Mouse (Mus musculus) kidney, postnatal 0 days (tissue): ENCODE data around the gene Vps4b. TPM values are rescaled to one million over a fixed set of nuclear protein-coding genes. Genes with fewer than 3 reads are reported as not detected.
A peak's percentile ranks its signal among the peaks of the same experiment; 100 is the strongest.

Experiments
- ATAC-seq: fragments of 200-750 bp; cut with Nextera tagmentation; replicated peaks from 2 replicates; pipeline ENCODE4 v1.8.0; 2017; ENCODE audit warnings: low read depth, moderate number of reproducible peaks, moderate TSS enrichment, moderate library complexity; ENCODE audit not compliant: low FRiP score
- DNase-seq: peaks from one replicate; pipeline ENCODE4 v3.0.0-alpha.2; 2016; ENCODE audit warnings: low spot score
- H3K27ac ChIP-seq: fragments of 300-500 bp; sonication (generic); 2 replicates; pipeline ENCODE4 v1.5.1; 2014; ENCODE audit warnings: mild to moderate bottlenecking
- H3K27me3 ChIP-seq: fragments of 300-500 bp; sonication (generic); 2 replicates; pipeline ENCODE4 v1.6.1; 2014; ENCODE audit warnings: low read length, mixed read lengths; ENCODE audit not compliant: insufficient read depth
- H3K36me3 ChIP-seq: fragments of 300-500 bp; sonication (generic); 2 replicates; pipeline ENCODE4 v1.6.1; 2014; ENCODE audit warnings: low read length, mixed read lengths; ENCODE audit not compliant: insufficient read depth
- H3K4me1 ChIP-seq: fragments of 300-500 bp; sonication (generic); replicated peaks from 2 replicates; pipeline ENCODE4 v1.6.1; 2014; ENCODE audit warnings: antibody characterized with exemption, low read length, mixed read lengths; ENCODE audit not compliant: insufficient read depth
- H3K4me2 ChIP-seq: fragments of 300-500 bp; sonication (generic); 2 replicates; pipeline ENCODE4 v1.6.1; 2014; ENCODE audit warnings: mild to moderate bottlenecking, low read length, moderate library complexity, mixed read lengths
- H3K4me3 ChIP-seq: fragments of 300-500 bp; sonication (generic); replicated peaks from 2 replicates; pipeline ENCODE4 v1.5.1; 2014; ENCODE audit warnings: low read depth, low read length
- H3K9ac ChIP-seq: fragments of 300-500 bp; sonication (generic); 2 replicates; pipeline ENCODE4 v1.6.1; 2014; ENCODE audit warnings: low read depth, low read length
- H3K9me3 ChIP-seq: fragments of 300-500 bp; sonication (generic); replicated peaks from 2 replicates; pipeline ENCODE4 v1.6.1; 2016; ENCODE audit warnings: low read length, inconsistent platforms, mixed read lengths
- CTCF ChIP-seq: IDR thresholded peaks from 2 replicates; pipeline ENCODE4 v1.5.1; 2016; ENCODE audit warnings: antibody characterized with exemption, low read depth, mild to moderate bottlenecking, moderate library complexity
- WGBS: fragments of 180-500 bp; shearing (Covaris S2); extraction: QIAGEN DNeasy Blood & Tissue Kit; methylation state at CpG from one replicate; pipeline ENCODE4 v1.1.7; 2014; 5-methylcytosine and 5-hydroxymethylcytosine counted together
- polyA plus RNA-seq: library from polyadenylated mRNA; unstranded; fragments of >200 nt; fragmentation: Nextera tagmentation; extraction: Ambion mirVana; gene quantifications from 2 replicates; pipeline ENCODE4 v1.2.1, GENCODE M21; 2015

Vps4b gene
- polyA plus RNA-seq, 1 experiment from 2014 or later = 67.3 TPM

- WGBS = 75% methylated on average over 3 of the region's 3 CpGs
- Histone ChIP-seq H3K4me3 (no peak overlapping the region), H3K27me3 (no peaks in the 10 kb centered on the region), H3K9me3 (no peaks in the 10 kb centered on the region), H3K27ac (no peak overlapping the region), H3K9ac (no peak overlapping the region), H3K4me1 (no peaks in the 10 kb centered on the region), H3K36me3 (no peaks in the 10 kb centered on the region), H3K4me2 (no peak overlapping the region)
- ATAC-seq = no peak
- TF ChIP-seq CTCF = peak; percentile 35; the same call in 1 of the 2 replicates
- DNase-seq = no peak
Measured at GRCm38 (mm10) chr1:106799931-106800330, 3.4 kb upstream of the Vps4b start.

- Histone ChIP-seq H3K36me3 (no peaks in the 10 kb centered on the region), H3K9ac (no peak overlapping the region), H3K4me3 (no peak overlapping the region), H3K9me3 (no peaks in the 10 kb centered on the region), H3K27me3 (no peaks in the 10 kb centered on the region), H3K4me2 (no peak overlapping the region), H3K27ac (no peak overlapping the region), H3K4me1 (0 out of 2 replicates have a peak, but pooled peaks cover 1% of the 10 kb centered on the region)
- 41% methylated on average over 1 of the region's 1 CpGs for WGBS
- ATAC-seq (no peak), DNase-seq (no peak)
- TF ChIP-seq CTCF = no peak
Measured at GRCm38 (mm10) chr1:106799406-106799805, 2.9 kb upstream of the Vps4b start.

GRCm38 (mm10) chr1:106796987-106797779, 655 bp upstream of the Vps4b start:
- no peaks in the 10 kb centered on the region for H3K9me3 ChIP-seq
- 0 out of 2 replicates have a peak, but pooled peaks cover 5% of the 10 kb centered on the region for H3K4me1 ChIP-seq
- peak overlapping the region; percentile 98; the same call in 1 of the 2 replicates for H3K9ac ChIP-seq
- no peaks in the 10 kb centered on the region for H3K36me3 ChIP-seq
- ATAC-seq (peak; percentile 43; the same call in 1 of the 2 replicates), DNase-seq (no peak)
- no peaks in the 10 kb centered on the region for H3K27me3 ChIP-seq
- peak overlapping the region; percentile 99 for H3K4me3 ChIP-seq
- TF ChIP-seq CTCF = no peak
- no peak overlapping the region for H3K27ac ChIP-seq
- WGBS = 61% methylated on average over 7 of the region's 7 CpGs
- H3K4me2 ChIP-seq = peak overlapping the region; percentile 69

- H3K27me3 ChIP-seq = no peaks in the 10 kb centered on the region
- H3K36me3 ChIP-seq = no peaks in the 10 kb centered on the region
- peak overlapping the region; percentile 99 for H3K4me3 ChIP-seq
- DNase-seq = peak; percentile 64
- H3K9ac ChIP-seq = peak overlapping the region; percentile 98
- WGBS = 1% methylated on average over 51 of the region's 51 CpGs
- H3K27ac ChIP-seq = peak overlapping the region; percentile 99
- 0 out of 2 replicates have a peak, but pooled peaks cover 5% of the 10 kb centered on the region for H3K4me1 ChIP-seq
- no peak for TF ChIP-seq CTCF
- ATAC-seq = peak; percentile 91
- H3K4me2 ChIP-seq = peak overlapping the region; percentile 69
- H3K9me3 ChIP-seq = no peaks in the 10 kb centered on the region
Measured at GRCm38 (mm10) chr1:106795634-106796541, 640 bp downstream of the Vps4b start.

- Histone ChIP-seq H3K36me3 (peaks cover 50% of the 10 kb centered on the region), H3K4me2 (no peak overlapping the region), H3K27ac (no peak overlapping the region), H3K27me3 (no peaks in the 10 kb centered on the region), H3K9me3 (no peaks in the 10 kb centered on the region), H3K4me1 (no peaks in the 10 kb centered on the region), H3K4me3 (no peak overlapping the region), H3K9ac (no peak overlapping the region)
- TF ChIP-seq CTCF = no peak
- WGBS = 82% methylated on average over 4 of the region's 4 CpGs
- DNase-seq (no peak), ATAC-seq (no peak)
Measured at GRCm38 (mm10) chr1:106774896-106775295, 21.6 kb downstream of the Vps4b start.

- no peak overlapping the region for H3K27ac ChIP-seq
- H3K9me3 ChIP-seq = no peaks in the 10 kb centered on the region
- H3K36me3 ChIP-seq = peaks cover 48% of the 10 kb centered on the region
- H3K4me1 ChIP-seq = no peaks in the 10 kb centered on the region
- ATAC-seq (no peak), DNase-seq (no peak)
- H3K4me3 ChIP-seq = no peak overlapping the region
- no peak overlapping the region for H3K9ac ChIP-seq
- no peak for TF ChIP-seq CTCF
- no peaks in the 10 kb centered on the region for H3K27me3 ChIP-seq
- no peak overlapping the region for H3K4me2 ChIP-seq
- 80% methylated on average over 9 of the region's 9 CpGs for WGBS
Measured at GRCm38 (mm10) chr1:106774092-106774491, 22.4 kb downstream of the Vps4b start.
